Mouse (Mus musculus) megakaryocyte, embryonic 14.5 days (primary cell): ENCODE data around the gene Gm5916. TPM values are rescaled to one million over a fixed set of nuclear protein-coding genes. Genes with fewer than 3 reads are reported as not detected.

Source experiments
- H3K27me3 ChIP-seq: replicated peaks from 2 replicates; pipeline ENCODE3; 2012; ENCODE audit warnings: inconsistent platforms
- H3K36me3 ChIP-seq: replicated peaks from 2 replicates; pipeline ENCODE3; 2012; ENCODE audit warnings: low read length, inconsistent platforms, mixed read lengths
- H3K4me1 ChIP-seq: 2 replicates; pipeline ENCODE4 v1.6.1; 2012; ENCODE audit warnings: inconsistent platforms
- H3K4me3 ChIP-seq: replicated peaks from 2 replicates; pipeline ENCODE3; 2012; ENCODE audit warnings: moderate library complexity, mild to moderate bottlenecking, inconsistent platforms
- H3K9me3 ChIP-seq: 2 replicates; pipeline ENCODE4 v1.6.1; 2012; ENCODE audit warnings: inconsistent platforms
- FLI1 ChIP-seq: IDR thresholded peaks from 2 replicates; pipeline ENCODE4 v1.6.1; 2012; ENCODE audit warnings: low read length, inconsistent platforms, mixed read lengths
- GATA1 ChIP-seq: IDR thresholded peaks from 3 replicates; pipeline ENCODE4 v1.6.1; 2012; ENCODE audit warnings: mixed read lengths, low read length, inconsistent platforms, borderline replicate concordance
- polyA plus RNA-seq: library from polyadenylated mRNA; stranded (reverse); fragments of >175 nt; gene quantifications from 2 replicates; pipeline ENCODE4 v1.2.3, GENCODE M21; 2012; ENCODE audit warnings: low replicate concordance; ENCODE audit not compliant: insufficient read depth

Gene Gm5916
- polyA plus RNA-seq: not detected in 2 replicates

GRCm38 (mm10) chr9:36128679-36129078 lies at the start of gene Gm5916:
TSS of gene Gm5916 (minus strand) at chr9:36128779.
- H3K36me3 ChIP-seq: no peaks in the 10 kb centered on the region
- no peaks in the 10 kb centered on the region for H3K9me3 ChIP-seq
- H3K4me3 ChIP-seq: no peak within 1 kb of the TSS
- H3K27me3 ChIP-seq: no peaks in the 10 kb centered on the region
- TF ChIP-seq GATA1: no peak
- TF ChIP-seq FLI1: no peak
- no peaks in the 10 kb centered on the region for H3K4me1 ChIP-seq

Other genes starting within 250 kb of the Gm5916 start
- gene 9230113P08Rik, start 220.4 kb downstream of the Gm5916 start, polyA plus RNA-seq: not detected in 2 replicates